ENCODE assay signal across 13 mouse cellular contexts in genomic region chrX:69540811-69541210, GRCm38 (mm10).
DNase-seq lines count a peak whose midpoint lies in the region.
"Had no signal": no experiment of that assay in that cellular context is flagged by ENCODE, and none has a peak within 500 bp of the region (broad histone marks: within the 10 kb centered on the region; RNA-seq: fewer than 3 reads in every experiment).

No protein-coding gene starts in this region.

- DNase-seq in layer of hippocampus, adult 9-11 months = peak; percentile 12
- no peak for DNase-seq in layer of hippocampus, postnatal 14 days (ENCODE audit: low spot score in 2 of 2)
- peak; percentile 3 for DNase-seq in 3T3-L1 (ENCODE audit: low read depth, low spot score)
- DNase-seq in Muller cell, postnatal 12 days (ENCODE audit: inconsistent ontology term) = peak; percentile 67
- peak; percentile 24 for DNase-seq in telencephalon, adult 2 months (ENCODE audit: low read depth, low spot score)
- no peak for DNase-seq in cerebellum, adult 11 months
- DNase-seq: adrenal gland, adult 2 months; adrenal gland, postnatal 25 days; cerebellum, adult 8-10 months; cerebellum, postnatal 14 days; embryo, embryonic 11 days; gastrocnemius, postnatal 14 days; heart, postnatal 36 days had no signal

Comparison
In these comparisons a context has a peak if more than half of its experiments do, and no peak if none do; other contexts are left out.
1. DNase-seq: peak in layer of hippocampus, adult 9-11 months (single experiment), 3T3-L1 (single experiment), Muller cell, postnatal 12 days (single experiment) and telencephalon, adult 2 months (single experiment); none in layer of hippocampus, postnatal 14 days (0 of 2) and cerebellum, adult 11 months (single experiment).